In the genomic region with DNA sequence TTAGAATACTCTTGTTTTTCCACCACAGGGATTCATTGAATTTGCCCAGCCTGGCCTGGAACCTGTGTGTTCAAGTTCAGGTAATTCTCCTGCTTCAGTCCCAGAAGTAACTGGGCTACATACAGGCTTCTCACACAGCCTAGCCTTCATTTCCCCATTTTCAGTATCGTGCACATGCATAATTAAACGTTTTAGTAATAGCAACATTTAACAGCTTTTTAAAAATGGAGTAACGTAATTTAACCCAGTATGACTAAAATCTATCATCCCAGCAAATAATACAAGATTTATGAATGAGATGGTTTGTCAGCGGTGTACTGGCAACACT, we compare ENCODE assay signal across 7 mouse cellular contexts. TPM values are rescaled to one million over a fixed set of nuclear protein-coding genes. Genes with fewer than 3 reads are reported as not detected.
DNase-seq lines count a peak whose midpoint lies in the region; ATAC-seq lines count a peak whose summit lies in the region.

No protein-coding gene starts in this region.

- peak overlapping the region; percentile 64 for H3K4me2 ChIP-seq in neural tube, embryonic 11.5 days (ENCODE audit: low read depth)
- peak overlapping the region; percentile 76 for H3K4me2 ChIP-seq in liver, embryonic 11.5 days
- H3K4me2 ChIP-seq in stomach, embryonic 16.5 days (ENCODE audit: low read depth, low read length): peak overlapping the region; percentile 87

- ATAC-seq in neural tube, embryonic 11.5 days (ENCODE audit: insufficient read depth, low FRiP score, low TSS enrichment): no peak
- no peak for ATAC-seq in liver, embryonic 11.5 days (replicated peaks; ENCODE audit: low FRiP score)
- ATAC-seq in stomach, embryonic 16.5 days (ENCODE audit: insufficient read depth, low FRiP score): no peak

- 31% methylated on average over 4 of the region's 4 CpGs for WGBS in neural tube, embryonic 11.5 days
- WGBS in forebrain, embryonic 10.5 days: 42% methylated on average over 4 of the region's 4 CpGs
- WGBS in liver, embryonic 11.5 days: 23% methylated on average over 4 of the region's 4 CpGs
- WGBS in stomach, embryonic 16.5 days: 20% methylated on average over 4 of the region's 4 CpGs

- H3K36me3 ChIP-seq in neural tube, embryonic 11.5 days (ENCODE audit: control insufficient read depth, insufficient read depth, low read length): no peaks in the 10 kb centered on the region; the same call in 1 of the 2 replicates
- peaks cover 10% of the 10 kb centered on the region for H3K36me3 ChIP-seq in forebrain, embryonic 10.5 days (replicated peaks)
- H3K36me3 ChIP-seq in liver, embryonic 11.5 days (ENCODE audit: control insufficient read depth, insufficient read depth, low read length): no peaks in the 10 kb centered on the region
- H3K36me3 ChIP-seq in stomach, embryonic 16.5 days (ENCODE audit: control insufficient read depth, insufficient read depth, low read length): no peaks in the 10 kb centered on the region

- no peaks in the 10 kb centered on the region for H3K9me3 ChIP-seq in neural tube, embryonic 11.5 days (ENCODE audit: control insufficient read depth, low read length)
- H3K9me3 ChIP-seq in forebrain, embryonic 10.5 days: no peaks in the 10 kb centered on the region
- no peaks in the 10 kb centered on the region for H3K9me3 ChIP-seq in liver, embryonic 11.5 days (ENCODE audit: control insufficient read depth, low read length)
- H3K9me3 ChIP-seq in stomach, embryonic 16.5 days (replicated peaks; ENCODE audit: control insufficient read depth, low read length): no peaks in the 10 kb centered on the region

- H3K9ac ChIP-seq in neural tube, embryonic 11.5 days (ENCODE audit: low read length): peak overlapping the region; percentile 92
- peak overlapping the region; percentile 98 for H3K9ac ChIP-seq in liver, embryonic 11.5 days (ENCODE audit: low read depth, low read length)
- H3K9ac ChIP-seq in stomach, embryonic 16.5 days (ENCODE audit: low read length): peak overlapping the region; percentile 90

- peak overlapping the region; percentile 74 for H3K4me3 ChIP-seq in neural tube, embryonic 11.5 days (ENCODE audit: low read depth, low read length)
- peak overlapping the region; percentile 83 for H3K4me3 ChIP-seq in forebrain, embryonic 10.5 days
- H3K4me3 ChIP-seq in liver, embryonic 11.5 days (ENCODE audit: low read depth, low read length): peak overlapping the region; percentile 95
- H3K4me3 ChIP-seq in stomach, embryonic 16.5 days (replicated peaks; ENCODE audit: low read length): peak overlapping the region; percentile 70

- H3K27me3 ChIP-seq in neural tube, embryonic 11.5 days (ENCODE audit: control insufficient read depth, insufficient read depth, low read length): no peaks in the 10 kb centered on the region
- no peaks in the 10 kb centered on the region for H3K27me3 ChIP-seq in forebrain, embryonic 10.5 days (ENCODE audit: poor library complexity, severe bottlenecking)
- no peaks in the 10 kb centered on the region for H3K27me3 ChIP-seq in liver, embryonic 11.5 days (replicated peaks; ENCODE audit: control insufficient read depth, insufficient read depth, low read length)
- no peaks in the 10 kb centered on the region for H3K27me3 ChIP-seq in stomach, embryonic 16.5 days (ENCODE audit: control insufficient read depth, insufficient read depth, low read length)

- DNase-seq in neural tube, embryonic 11.5 days (ENCODE audit: low spot score): no peak
- DNase-seq in neural tube, embryonic 10.5 days (ENCODE audit: extremely low spot score, low spot score): no peak
- DNase-seq in forebrain, embryonic 10.5 days (ENCODE audit: extremely low spot score, low spot score): no peak
- DNase-seq in liver, embryonic 11.5 days (ENCODE audit: low spot score): no peak
- no peak for DNase-seq in urinary bladder, postnatal 14 days (ENCODE audit: low spot score)
- no peak for DNase-seq in kidney, postnatal 10 days

- peaks cover 7% of the 10 kb centered on the region for H3K4me1 ChIP-seq in neural tube, embryonic 11.5 days (ENCODE audit: control insufficient read depth, insufficient read depth, low read length)
- H3K4me1 ChIP-seq in forebrain, embryonic 10.5 days: peaks cover 17% of the 10 kb centered on the region
- H3K4me1 ChIP-seq in liver, embryonic 11.5 days (replicated peaks; ENCODE audit: control insufficient read depth, insufficient read depth, low read length): peaks cover 19% of the 10 kb centered on the region
- peaks cover 9% of the 10 kb centered on the region for H3K4me1 ChIP-seq in stomach, embryonic 16.5 days (ENCODE audit: control insufficient read depth, insufficient read depth, low read length)

- 0 out of 2 replicates have a peak overlapping the region, but pooled peaks have one; percentile 27 for H3K27ac ChIP-seq in neural tube, embryonic 11.5 days (ENCODE audit: low read depth, low read length)
- H3K27ac ChIP-seq in forebrain, embryonic 10.5 days: peak overlapping the region; percentile 96
- peak overlapping the region; percentile 98 for H3K27ac ChIP-seq in liver, embryonic 11.5 days (ENCODE audit: low read depth, low read length)
- H3K27ac ChIP-seq in stomach, embryonic 16.5 days (ENCODE audit: low read length): peak overlapping the region; percentile 95

RNA-seq across cellular contexts. Expression of gene Ugcg, which starts 0.6 kb away (rescaled TPM):
- polyA plus RNA-seq in neural tube, embryonic 11.5 days (2014; fragmentation: Nextera tagmentation; extraction: Ambion mirVana): 12.1 and 12.4 TPM in 2 replicates
- polyA plus RNA-seq in forebrain, embryonic 10.5 days (2016; fragmentation: Nextera tagmentation; extraction: Ambion mirVana): 11.7 and 12.0 TPM in 2 replicates
- polyA plus RNA-seq in liver, embryonic 11.5 days (2014; fragmentation: Nextera tagmentation; extraction: Ambion mirVana): 25.9 and 26.1 TPM in 2 replicates
- polyA plus RNA-seq in stomach, embryonic 16.5 days (2015; fragmentation: Nextera tagmentation; extraction: Ambion mirVana): 8.9 and 9.7 TPM in 2 replicates

RNA-seq across cellular contexts. Expression of gene AI481877, which starts 49.7 kb away (rescaled TPM):
- not detected in 2 replicates for polyA plus RNA-seq in neural tube, embryonic 11.5 days (2014; fragmentation: Nextera tagmentation; extraction: Ambion mirVana)
- not detected in 2 replicates for polyA plus RNA-seq in forebrain, embryonic 10.5 days (2016; fragmentation: Nextera tagmentation; extraction: Ambion mirVana)
- not detected in 2 replicates for polyA plus RNA-seq in liver, embryonic 11.5 days (2014; fragmentation: Nextera tagmentation; extraction: Ambion mirVana)
- polyA plus RNA-seq in stomach, embryonic 16.5 days (2015; fragmentation: Nextera tagmentation; extraction: Ambion mirVana): 0.15 and 0.19 TPM in 2 replicates

Comparison
In these comparisons a context has a peak if more than half of its experiments do, and no peak if none do; other contexts are left out.
1. H3K27ac ChIP-seq: peak in every context shown above with its lines; median percentile 98 in liver, embryonic 11.5 days; 96 in forebrain, embryonic 10.5 days; 95 in stomach, embryonic 16.5 days; 27 in neural tube, embryonic 11.5 days.